Mouse (Mus musculus) midbrain, embryonic 13.5 days (tissue): ENCODE measurements around the gene Etfb. TPM values are rescaled to one million over a fixed set of nuclear protein-coding genes. Genes with fewer than 3 reads are reported as not detected.

Experiments
- ATAC-seq: fragments of 200-750 bp; cut with Nextera tagmentation; 2 replicates; pipeline ENCODE4 v1.8.0; 2017; ENCODE audit warnings: mild to moderate bottlenecking, moderate TSS enrichment, moderate library complexity
- H3K27ac ChIP-seq: fragments of 300-500 bp; sonication (generic); 2 replicates; pipeline ENCODE4 v1.5.1; 2015; ENCODE audit warnings: inconsistent platforms, mild to moderate bottlenecking, moderate library complexity
- H3K27me3 ChIP-seq: fragments of 300-500 bp; sonication (generic); 2 replicates; pipeline ENCODE4 v1.6.1; 2015; ENCODE audit warnings: mild to moderate bottlenecking, inconsistent platforms
- H3K36me3 ChIP-seq: fragments of 300-500 bp; sonication (generic); 2 replicates; pipeline ENCODE4 v1.6.1; 2015; ENCODE audit warnings: mild to moderate bottlenecking, inconsistent platforms
- H3K4me1 ChIP-seq: fragments of 300-500 bp; sonication (generic); replicated peaks from 2 replicates; pipeline ENCODE4 v1.6.1; 2015; ENCODE audit warnings: inconsistent platforms
- H3K4me2 ChIP-seq: fragments of 300-500 bp; sonication (generic); replicated peaks from 2 replicates; pipeline ENCODE4 v1.6.1; 2015; ENCODE audit warnings: moderate library complexity, mild to moderate bottlenecking, inconsistent platforms
- H3K4me3 ChIP-seq: fragments of 300-500 bp; sonication (generic); replicated peaks from 2 replicates; pipeline ENCODE4 v1.5.1; 2015; ENCODE audit warnings: mild to moderate bottlenecking, inconsistent platforms
- H3K9ac ChIP-seq: fragments of 300-500 bp; sonication (generic); replicated peaks from 2 replicates; pipeline ENCODE4 v1.6.1; 2015; ENCODE audit warnings: mild to moderate bottlenecking, inconsistent platforms
- H3K9me3 ChIP-seq: fragments of 300-500 bp; sonication (generic); 2 replicates; pipeline ENCODE4 v1.6.1; 2016; ENCODE audit warnings: mild to moderate bottlenecking, inconsistent platforms
- WGBS: fragments of 180-500 bp; shearing (Covaris S2); methylation state at CpG from one replicate; pipeline ENCODE4 v1.1.7; 2015; 5-methylcytosine and 5-hydroxymethylcytosine counted together
- microRNA-seq: library from miRNA; unstranded; fragments of <30 nt; microRNA quantifications from one replicate; pipeline ENCODE4, GENCODE M21; 2016
- polyA plus RNA-seq: library from polyadenylated mRNA; unstranded; fragments of >200 nt; fragmentation: Nextera tagmentation; extraction: Ambion mirVana; gene quantifications from 2 replicates; pipeline ENCODE4 v1.2.1, GENCODE M21; 2015

Gene Etfb
- polyA plus RNA-seq, 1 experiment from 2014 or later = 142 TPM

DNA sequence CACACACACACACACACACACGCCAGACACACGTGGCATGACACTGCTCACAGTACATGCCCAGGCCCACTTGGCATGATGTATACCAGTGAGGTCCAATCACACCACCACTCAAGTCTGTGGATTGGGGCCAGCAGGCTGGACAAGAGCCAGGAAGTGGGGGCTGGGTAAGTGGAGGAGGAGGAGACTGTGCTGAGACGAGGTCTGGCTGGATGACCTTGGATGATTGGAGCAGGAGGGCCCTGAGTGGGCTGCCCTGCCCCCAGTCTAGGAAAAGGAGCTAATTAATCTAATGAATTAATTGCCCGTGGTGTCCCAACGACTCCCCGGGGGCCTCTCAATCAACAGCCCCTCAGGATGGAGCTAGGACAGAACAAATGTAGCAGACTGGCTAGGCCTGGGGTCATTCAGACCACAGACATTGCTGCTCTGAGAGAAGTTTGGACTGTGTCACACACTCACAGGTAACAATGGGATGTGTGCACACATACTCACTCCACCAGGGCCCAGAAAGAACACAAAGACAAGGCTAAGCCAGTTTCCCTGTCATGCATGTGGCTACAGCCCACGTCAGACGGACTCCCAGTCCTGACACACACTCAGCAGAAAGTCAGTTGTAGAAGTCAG lies 38.3 kb downstream of the Etfb start:
- Histone ChIP-seq H3K4me2 (no peak overlapping the region), H3K9ac (no peak overlapping the region), H3K4me1 (peaks cover 25% of the 10 kb centered on the region), H3K4me3 (no peak overlapping the region), H3K36me3 (peaks cover 14% of the 10 kb centered on the region), H3K9me3 (no peaks in the 10 kb centered on the region), H3K27ac (no peak overlapping the region), H3K27me3 (peaks cover 15% of the 10 kb centered on the region)
- WGBS = 69% methylated on average over 8 of the region's 8 CpGs
- peak; percentile 62 for ATAC-seq

GRCm38 (mm10) chr7:43483236-43483635 lies 39.4 kb downstream of the Etfb start:
- no peak overlapping the region for H3K4me3 ChIP-seq
- H3K36me3 ChIP-seq = peaks cover 6% of the 10 kb centered on the region
- no peak overlapping the region for H3K4me2 ChIP-seq
- H3K9me3 ChIP-seq = no peaks in the 10 kb centered on the region
- no peak for ATAC-seq
- H3K4me1 ChIP-seq = peaks cover 30% of the 10 kb centered on the region
- H3K27me3 ChIP-seq = peaks cover 5% of the 10 kb centered on the region
- no peak overlapping the region for H3K27ac ChIP-seq
- WGBS = 25% methylated on average over 10 of the region's 10 CpGs
- no peak overlapping the region for H3K9ac ChIP-seq

- H3K4me1 ChIP-seq = peaks cover 24% of the 10 kb centered on the region
- 42% methylated on average over 5 of the region's 5 CpGs for WGBS
- H3K9me3 ChIP-seq = no peaks in the 10 kb centered on the region
- no peaks in the 10 kb centered on the region for H3K27me3 ChIP-seq
- no peaks in the 10 kb centered on the region for H3K36me3 ChIP-seq
- peak overlapping the region; percentile 65 for H3K4me2 ChIP-seq
- no peak for ATAC-seq
- peak overlapping the region; percentile 39 for H3K27ac ChIP-seq
- peak overlapping the region; percentile 77 for H3K4me3 ChIP-seq
- H3K9ac ChIP-seq = peak overlapping the region; percentile 95
These were observed 44.8 kb downstream of the Etfb start for GRCm38 (mm10) chr7:43488646-43489045.

DNA sequence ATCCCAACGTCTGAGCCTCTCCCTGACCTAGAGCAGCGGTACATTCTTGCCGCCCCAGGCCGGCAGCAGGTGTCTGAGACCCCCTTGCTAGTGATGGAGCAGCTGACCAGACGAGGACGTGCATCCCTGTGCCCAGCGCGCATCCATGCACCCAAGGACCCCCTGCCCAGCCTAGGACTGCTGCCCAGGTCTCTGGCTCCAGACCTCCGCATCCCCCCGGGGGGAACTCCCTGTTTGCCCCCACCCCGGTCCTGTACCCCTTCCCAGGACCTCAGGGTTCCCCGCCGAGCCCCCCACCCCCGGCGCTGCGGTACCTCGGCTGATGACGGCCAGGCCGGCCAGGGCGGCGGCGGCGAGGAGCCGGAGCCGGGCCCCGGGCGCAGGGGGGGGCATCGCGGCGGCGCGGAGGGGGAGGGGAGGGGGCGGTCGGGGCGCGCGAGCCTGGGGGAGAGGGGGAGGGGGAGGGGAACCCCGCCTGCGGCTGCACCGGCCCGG lies 45.8 kb downstream of the Etfb start, which contains the start of gene Iglon5:
Gene Iglon5 (minus strand): TSS at position 445 of the 495 bp plus-strand sequence.
- Histone ChIP-seq H3K4me2 (peak within 1 kb of the TSS; percentile 65), H3K9me3 (no peaks in the 10 kb centered on the region), H3K4me1 (peaks cover 24% of the 10 kb centered on the region), H3K4me3 (peak within 1 kb of the TSS; percentile 77), H3K27ac (peak within 1 kb of the TSS; percentile 92), H3K9ac (peak within 1 kb of the TSS; percentile 95), H3K27me3 (no peaks in the 10 kb centered on the region), H3K36me3 (no peaks in the 10 kb centered on the region)
- under 1% methylated on average over 27 of the region's 41 CpGs for WGBS
- ATAC-seq = peak; percentile 74

DNA sequence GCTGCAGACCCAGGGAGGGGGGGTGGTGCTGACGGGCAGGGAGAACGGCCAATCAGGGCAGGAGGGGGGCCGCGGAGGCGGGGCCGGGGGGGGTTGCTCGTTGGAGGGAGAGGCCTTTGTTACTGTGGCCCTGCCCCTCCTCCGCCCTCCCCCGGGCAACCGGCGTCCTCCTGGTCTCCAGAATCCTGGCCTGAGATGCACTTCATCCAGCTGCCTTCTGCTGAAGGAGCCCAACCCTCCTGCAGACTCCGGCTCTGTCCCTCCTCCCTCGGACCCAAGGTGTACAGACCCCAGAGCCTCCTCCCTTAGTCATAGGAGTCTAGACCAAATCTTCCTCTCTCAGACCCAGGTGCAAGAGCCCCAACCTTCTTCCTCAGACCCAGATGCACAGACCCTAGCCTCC lies 46.3 kb downstream of the Etfb start:
- ATAC-seq = peak; percentile 87
- peak overlapping the region; percentile 95 for H3K9ac ChIP-seq
- no peaks in the 10 kb centered on the region for H3K27me3 ChIP-seq
- H3K4me3 ChIP-seq = peak overlapping the region; percentile 77
- H3K27ac ChIP-seq = peak overlapping the region; percentile 92
- WGBS = 0% methylated on average over 6 of the region's 13 CpGs
- H3K4me2 ChIP-seq = peak overlapping the region; percentile 65
- peaks cover 24% of the 10 kb centered on the region for H3K4me1 ChIP-seq
- H3K9me3 ChIP-seq = no peaks in the 10 kb centered on the region
- no peaks in the 10 kb centered on the region for H3K36me3 ChIP-seq

- H3K27me3 ChIP-seq = no peaks in the 10 kb centered on the region
- H3K9me3 ChIP-seq = no peaks in the 10 kb centered on the region
- 74% methylated on average over 9 of the region's 9 CpGs for WGBS
- peaks cover 24% of the 10 kb centered on the region for H3K4me1 ChIP-seq
- no peaks in the 10 kb centered on the region for H3K36me3 ChIP-seq
- no peak overlapping the region for H3K27ac ChIP-seq
- peak overlapping the region; percentile 65 for H3K4me2 ChIP-seq
- 0 out of 2 replicates have a peak overlapping the region, but pooled peaks have one; percentile 95 for H3K9ac ChIP-seq
- peak overlapping the region; percentile 77 for H3K4me3 ChIP-seq
- peak; percentile 31 for ATAC-seq
These were observed 47.0 kb downstream of the Etfb start for GRCm38 (mm10) chr7:43490861-43491260.

DNA sequence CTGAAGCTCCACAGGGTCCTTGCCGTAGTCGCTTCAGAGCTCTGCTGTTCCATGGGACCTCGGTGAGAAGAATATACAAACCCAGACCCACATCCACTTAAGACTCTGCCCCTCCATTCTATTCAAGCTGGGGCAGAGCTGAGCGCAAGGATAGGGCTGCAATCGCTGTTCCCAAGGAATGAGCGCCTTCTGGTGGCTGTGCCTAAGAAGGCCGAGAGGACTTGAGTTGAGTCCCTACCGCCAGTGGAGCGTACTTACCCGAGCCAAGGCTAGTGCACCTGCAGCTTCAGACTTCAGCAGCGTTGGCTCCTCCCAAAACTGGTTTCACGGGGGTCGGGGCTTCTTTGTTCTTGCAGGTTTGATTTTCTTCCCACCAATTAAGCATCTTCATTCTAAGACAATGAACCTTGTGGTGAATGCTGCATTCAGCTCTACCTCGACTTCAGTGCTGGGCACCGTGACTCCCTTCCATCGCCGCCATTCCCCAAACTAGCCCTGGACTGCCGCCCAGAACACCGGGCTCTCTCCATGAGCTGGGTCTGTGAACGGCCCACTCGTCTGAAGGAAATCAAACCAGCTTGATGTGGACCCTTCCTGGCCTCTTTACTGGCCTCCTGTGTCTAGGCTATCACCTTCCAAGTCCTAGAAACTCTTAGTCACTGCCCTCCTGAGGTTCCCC lies 51.6 kb downstream of the Etfb start:
- Histone ChIP-seq H3K9me3 (peaks cover 5% of the 10 kb centered on the region; the same call in 1 of the 2 replicates), H3K4me1 (peaks cover 4% of the 10 kb centered on the region; the same call in 1 of the 2 replicates), H3K4me3 (no peak overlapping the region), H3K36me3 (no peaks in the 10 kb centered on the region), H3K9ac (0 out of 2 replicates have a peak overlapping the region, but pooled peaks have one; percentile 32), H3K27ac (no peak overlapping the region), H3K4me2 (0 out of 2 replicates have a peak overlapping the region, but pooled peaks have one; percentile 20), H3K27me3 (no peaks in the 10 kb centered on the region)
- ATAC-seq = peak; percentile 70
- 12% methylated on average over 21 of the region's 21 CpGs for WGBS

Small RNA genes lying within 50 kb of the gene (microRNA-seq; reads per million reads assigned to microRNA genes)
- not detected for gene Mir7051

Other genes with a start within 250 kb of the Etfb start
- gene Zfp715, start 130.8 kb upstream of the Etfb start, polyA plus RNA-seq = 17.8 and 19.5 TPM in 2 replicates
- gene Siglecf, start 92.7 kb upstream of the Etfb start, polyA plus RNA-seq = 0.12 and 0.22 TPM in 2 replicates
- gene Siglecg, start 35.9 kb upstream of the Etfb start, polyA plus RNA-seq = 0.08 TPM in 1 of 2 replicates, not detected in the other
- not detected in 2 replicates for gene Lim2, start 16.4 kb upstream of the Etfb start, polyA plus RNA-seq
- not detected in 2 replicates for gene Nkg7, start 7.0 kb upstream of the Etfb start, polyA plus RNA-seq
- not detected in 2 replicates for gene Cldnd2, start 3.3 kb upstream of the Etfb start, polyA plus RNA-seq
- gene Gm45233, start within 50 bp of the Etfb start, polyA plus RNA-seq = 0.48 TPM in 1 of 2 replicates, not detected in the other
- 7.8 and 10.3 TPM in 2 replicates for gene Vsig10l, start 19.1 kb downstream of the Etfb start, polyA plus RNA-seq
- 6.3 and 7.5 TPM in 2 replicates for gene Iglon5, start 46.0 kb downstream of the Etfb start, polyA plus RNA-seq
- gene 4931406B18Rik, start 61.9 kb downstream of the Etfb start, polyA plus RNA-seq = 0.04 TPM in 1 of 2 replicates, not detected in the other
- 0.35 and 1.1 TPM in 2 replicates for gene Cd33, start 100.3 kb downstream of the Etfb start, polyA plus RNA-seq
- 10.3 and 11.1 TPM in 2 replicates for gene Zfp658, start 118.2 kb downstream of the Etfb start, polyA plus RNA-seq
- gene Zfp719, start 135.5 kb downstream of the Etfb start, polyA plus RNA-seq = 16.4 and 17.7 TPM in 2 replicates
- 0.46 TPM in 1 of 2 replicates, not detected in the other for gene Zfp819, start 163.1 kb downstream of the Etfb start, polyA plus RNA-seq
- gene Ceacam18, start 190.6 kb downstream of the Etfb start, polyA plus RNA-seq = not detected in 2 replicates
- gene Siglece, start 216.1 kb downstream of the Etfb start, polyA plus RNA-seq = 0.24 and 0.28 TPM in 2 replicates
- 20.3 and 21.8 TPM in 2 replicates for gene Ctu1, start 227.9 kb downstream of the Etfb start, polyA plus RNA-seq
- gene Klk14, start 246.3 kb downstream of the Etfb start, polyA plus RNA-seq = not detected in 2 replicates